Mouse (Mus musculus) MEL (cell line): Measurements from ENCODE around the gene Galnt17. TPM values are rescaled to one million over a fixed set of nuclear protein-coding genes. Genes with fewer than 3 reads are reported as not detected.

Experiments used
- DNase-seq: peaks from one replicate; pipeline ENCODE4 v3.0.0; 2011; ENCODE audit warnings: low read depth, low spot score
- H3K27ac ChIP-seq: 2 replicates; pipeline ENCODE4 v1.5.1; 2012; ENCODE audit warnings: low read depth, mild to moderate bottlenecking, control low read depth, low read length, moderate library complexity; ENCODE audit not compliant: control insufficient read depth
- H3K27me3 ChIP-seq, 2 experiments: fragments of 150-350 bp in 1 of 2; sonication (generic) in 1 of 2; 2 replicates each; pipeline ENCODE4 v1.6.1; 2012; ENCODE audit warnings: low read length in 2 of 2, mild to moderate bottlenecking in 2 of 2, improper control_type of control experiment in 1 of 2, moderate library complexity in 1 of 2; ENCODE audit not compliant: insufficient read depth in 2 of 2, control insufficient read depth in 1 of 2
- H3K36me3 ChIP-seq, 2 experiments: 2 replicates each; pipeline ENCODE4 v1.6.1; 2012 to 2014; ENCODE audit warnings: low read length in 2 of 2, improper control_type of control experiment in 1 of 2, inconsistent platforms in 1 of 2, mild to moderate bottlenecking in 1 of 2; ENCODE audit not compliant: insufficient read depth in 2 of 2, control insufficient read depth in 1 of 2
- H3K4me1 ChIP-seq, 2 experiments: fragments of 150-350 bp in 1 of 2; sonication (generic) in 1 of 2; 2 replicates each; pipeline ENCODE4 v1.6.1; 2012; ENCODE audit warnings: low read length in 2 of 2, improper control_type of control experiment in 1 of 2, mild to moderate bottlenecking in 1 of 2; ENCODE audit not compliant: insufficient read depth in 2 of 2, control insufficient read depth in 1 of 2
- H3K4me3 ChIP-seq, 2 experiments: fragments of 150-350 bp in 1 of 2; sonication (generic) in 1 of 2; 2 replicates each; pipeline ENCODE4 v1.5.1; 2012; ENCODE audit warnings: low read depth in 2 of 2, low read length in 2 of 2, mild to moderate bottlenecking in 2 of 2, moderate library complexity in 2 of 2, control low read depth in 1 of 2, improper control_type of control experiment in 1 of 2; ENCODE audit not compliant: control insufficient read depth in 1 of 2, insufficient read depth in 1 of 2
- H3K79me2 ChIP-seq: 2 replicates; pipeline ENCODE4 v1.6.1; 2012; ENCODE audit warnings: mild to moderate bottlenecking, low read length, moderate library complexity; ENCODE audit not compliant: control insufficient read depth, poor library complexity, insufficient read depth
- H3K9ac ChIP-seq: 2 replicates; pipeline ENCODE4 v1.6.1; 2012; ENCODE audit warnings: low read depth, mild to moderate bottlenecking, control low read depth, low read length, moderate library complexity; ENCODE audit not compliant: control insufficient read depth, poor library complexity, severe bottlenecking
- H3K9me3 ChIP-seq: fragments of 150-350 bp; sonication (generic); replicated peaks from 2 replicates; pipeline ENCODE4 v1.6.1; 2012; ENCODE audit warnings: mild to moderate bottlenecking, low read length, improper control_type of control experiment, moderate library complexity; ENCODE audit not compliant: insufficient read depth
- CHD1 ChIP-seq: IDR thresholded peaks from 2 replicates; pipeline ENCODE4 v1.6.1; 2012; ENCODE audit warnings: low read depth, mild to moderate bottlenecking, inconsistent platforms, low read length, improper control_type of control experiment
- CHD2 ChIP-seq: IDR thresholded peaks from 2 replicates; pipeline ENCODE4 v1.6.1; 2011; ENCODE audit warnings: low read length, improper control_type of control experiment
- CTCF ChIP-seq, 3 experiments: IDR thresholded peaks in 2 of 3; conservative IDR thresholded peaks in 1 of 3; 2 replicates each; pipeline ENCODE4 v1.5.1; 2011 to 2012; ENCODE audit warnings: low read length in 3 of 3, low read depth in 2 of 3, mild to moderate bottlenecking in 2 of 3, improper control_type of control experiment in 1 of 3, inconsistent platforms in 1 of 3, mixed read lengths in 1 of 3, moderate library complexity in 1 of 3; ENCODE audit not compliant: control insufficient read depth in 1 of 3, insufficient read depth in 1 of 3, poor library complexity in 1 of 3, severe bottlenecking in 1 of 3
- ELF1 ChIP-seq: IDR thresholded peaks from 2 replicates; pipeline ENCODE4 v1.6.1; 2014; ENCODE audit warnings: low read depth, mild to moderate bottlenecking, inconsistent platforms, low read length, improper control_type of control experiment, moderate library complexity
- EP300 ChIP-seq, 2 experiments: IDR thresholded peaks; 2 replicates each; pipeline ENCODE4 v1.6.1; 2011; ENCODE audit warnings: improper control_type of control experiment in 2 of 2, low read length in 2 of 2, low read depth in 1 of 2, mild to moderate bottlenecking in 1 of 2
- ETS1 ChIP-seq: IDR thresholded peaks from 2 replicates; pipeline ENCODE4 v1.6.1; 2012; ENCODE audit warnings: low read depth, mild to moderate bottlenecking, inconsistent platforms, low read length, improper control_type of control experiment, moderate library complexity
- GABPA ChIP-seq: IDR thresholded peaks from 2 replicates; pipeline ENCODE4 v1.6.1; 2012; ENCODE audit warnings: low read depth, mild to moderate bottlenecking, inconsistent platforms, low read length, improper control_type of control experiment, moderate library complexity
- GATA1 ChIP-seq: IDR thresholded peaks from 2 replicates; pipeline ENCODE4 v1.6.1; 2011; ENCODE audit warnings: low read depth, low read length, improper control_type of control experiment
- HCFC1 ChIP-seq: IDR thresholded peaks from 2 replicates; pipeline ENCODE4 v1.6.1; 2012; ENCODE audit warnings: low read depth, mild to moderate bottlenecking, inconsistent platforms, low read length, improper control_type of control experiment, moderate library complexity
- KAT2A ChIP-seq: conservative IDR thresholded peaks from 2 replicates; pipeline ENCODE4 v1.6.1; 2012; ENCODE audit warnings: low read depth, low read length, improper control_type of control experiment, inconsistent platforms
- MAFK ChIP-seq: IDR thresholded peaks from 2 replicates; pipeline ENCODE4 v1.6.1; 2011; ENCODE audit warnings: low read depth, mild to moderate bottlenecking, low read length, improper control_type of control experiment, borderline replicate concordance
- MAX ChIP-seq: IDR thresholded peaks from 2 replicates; pipeline ENCODE4 v1.6.1; 2011; ENCODE audit warnings: low read length, improper control_type of control experiment
- MAZ ChIP-seq: IDR thresholded peaks from 2 replicates; pipeline ENCODE4 v1.6.1; 2012; ENCODE audit warnings: low read depth, mild to moderate bottlenecking, inconsistent platforms, low read length, improper control_type of control experiment
- NELFE ChIP-seq: IDR thresholded peaks from 2 replicates; pipeline ENCODE4 v1.6.1; 2011; ENCODE audit warnings: low read depth, low read length, improper control_type of control experiment
- POLR2A ChIP-seq, 2 experiments: IDR thresholded peaks; 2 replicates each; pipeline ENCODE4 v1.6.1; 2011 to 2012; ENCODE audit warnings: low read length in 2 of 2, mild to moderate bottlenecking in 2 of 2, control low read depth in 1 of 2, improper control_type of control experiment in 1 of 2, low read depth in 1 of 2, moderate library complexity in 1 of 2; ENCODE audit not compliant: control insufficient read depth in 1 of 2, insufficient read depth in 1 of 2, poor library complexity in 1 of 2
- RAD21 ChIP-seq: IDR thresholded peaks from 2 replicates; pipeline ENCODE4 v1.6.1; 2011; ENCODE audit warnings: mild to moderate bottlenecking, low read depth, low read length, improper control_type of control experiment
- RCOR1 ChIP-seq: IDR thresholded peaks from 2 replicates; pipeline ENCODE4 v1.6.1; 2012; ENCODE audit warnings: low read depth, mild to moderate bottlenecking, inconsistent platforms, low read length, improper control_type of control experiment
- SIN3A ChIP-seq: IDR thresholded peaks from 2 replicates; pipeline ENCODE4 v1.6.1; 2012; ENCODE audit warnings: low read length, improper control_type of control experiment, inconsistent platforms
- SMC3 ChIP-seq: IDR thresholded peaks from 2 replicates; pipeline ENCODE4 v1.6.1; 2011; ENCODE audit warnings: low read depth, low read length, improper control_type of control experiment
- TAL1 ChIP-seq: IDR thresholded peaks from 2 replicates; pipeline ENCODE4 v1.6.1; 2012; ENCODE audit warnings: mild to moderate bottlenecking, inconsistent platforms, low read length, moderate library complexity, mixed read lengths
- TBP ChIP-seq: IDR thresholded peaks from 2 replicates; pipeline ENCODE4 v1.8.0; 2011; ENCODE audit warnings: low read depth, low read length, improper control_type of control experiment
- UBTF ChIP-seq: IDR thresholded peaks from 2 replicates; pipeline ENCODE4 v1.6.1; 2012; ENCODE audit warnings: low read depth, mild to moderate bottlenecking, inconsistent platforms, low read length, improper control_type of control experiment, moderate library complexity, borderline replicate concordance; ENCODE audit not compliant: insufficient read depth
- USF1 ChIP-seq: IDR thresholded peaks from 2 replicates; pipeline ENCODE4 v1.6.1; 2014; ENCODE audit warnings: low read depth, mild to moderate bottlenecking, inconsistent platforms, low read length, improper control_type of control experiment, moderate library complexity
- USF2 ChIP-seq, 2 experiments: IDR thresholded peaks; 2 replicates each; pipeline ENCODE4 v1.6.1; 2011 to 2012; ENCODE audit warnings: improper control_type of control experiment in 2 of 2, low read length in 2 of 2, borderline replicate concordance in 1 of 2, inconsistent platforms in 1 of 2, low read depth in 1 of 2, mild to moderate bottlenecking in 1 of 2; ENCODE audit not compliant: insufficient read depth in 1 of 2
- ZC3H11A ChIP-seq: IDR thresholded peaks from 2 replicates; pipeline ENCODE4 v1.6.1; 2012; ENCODE audit warnings: low read depth, mild to moderate bottlenecking, inconsistent platforms, low read length, improper control_type of control experiment
- ZKSCAN1 ChIP-seq: IDR thresholded peaks from 2 replicates; pipeline ENCODE4 v1.6.1; 2012; ENCODE audit warnings: low read depth, mild to moderate bottlenecking, inconsistent platforms, low read length, improper control_type of control experiment, moderate library complexity
- ZMIZ1 ChIP-seq: IDR thresholded peaks from 2 replicates; pipeline ENCODE4 v1.6.1; 2012; ENCODE audit warnings: low read depth, mild to moderate bottlenecking, inconsistent platforms, low read length, improper control_type of control experiment, moderate library complexity
- ZNF384 ChIP-seq: IDR thresholded peaks from 2 replicates; pipeline ENCODE4 v1.6.1; 2012; ENCODE audit warnings: low read depth, mild to moderate bottlenecking, inconsistent platforms, low read length, improper control_type of control experiment
- polyA plus RNA-seq, 2 experiments: library from polyadenylated mRNA; stranded (reverse) in 1 of 2; unstranded in 1 of 2; fragments of >175 nt in 1 of 2; fragments of >200 nt in 1 of 2; gene quantifications; 2 replicates each; pipeline versions ENCODE4 v1.2.1 to v1.2.4; 2012; ENCODE audit warnings: low replicate concordance in 2 of 2, low read depth in 1 of 2; ENCODE audit not compliant: insufficient read length in 2 of 2, insufficient read depth in 1 of 2, missing spikeins in 1 of 2
- total RNA-seq: library from RNA; depleted of rRNA; stranded (reverse); fragments of 300-350 nt; gene quantifications from 2 replicates; pipeline ENCODE4 v1.2.3, GENCODE M21; 2012

The Galnt17 gene
- total and polyA plus RNA-seq, 3 experiments = not detected

- H3K27ac ChIP-seq = no peak overlapping the region
- no peaks in the 10 kb centered on the region for H3K4me1 ChIP-seq
- H3K9me3 ChIP-seq = no peaks in the 10 kb centered on the region
- H3K9ac ChIP-seq = no peak overlapping the region
- H3K27me3 ChIP-seq = no peaks in the 10 kb centered on the region
- no peaks in the 10 kb centered on the region for H3K36me3 ChIP-seq
- no peaks in the 10 kb centered on the region for H3K79me2 ChIP-seq
- no peak for DNase-seq
- no peak overlapping the region for H3K4me3 ChIP-seq
- TF ChIP-seq USF2 (IDR thresholded peaks at IDR 0.05; ENCODE audit: borderline replicate concordance in 1 of 2, insufficient read depth in 1 of 2, low read depth in 1 of 2, low read length in 2 of 2) (no peak), MAZ (no peak), ELF1 (no peak), SIN3A (no peak), GABPA (no peak), MAX (no peak), MAFK (no peak), RCOR1 (no peak), ZC3H11A (no peak), ZKSCAN1 (no peak), ETS1 (no peak), POLR2A (IDR thresholded peaks at IDR 0.05; ENCODE audit: control insufficient read depth in 1 of 2, insufficient read depth in 1 of 2, low read depth in 1 of 2, low read length in 2 of 2, poor library complexity in 1 of 2) (no peak), EP300 (IDR thresholded peaks at IDR 0.05; ENCODE audit: low read depth in 1 of 2, low read length in 2 of 2) (no peak), USF1 (no peak), NELFE (no peak), KAT2A (no peak), RAD21 (no peak)
Observed at GRCm38 (mm10) chr5:131040441-131040840, 267.9 kb downstream of the Galnt17 start.

- no peak for TF ChIP-seq TAL1
- TF ChIP-seq USF2 (IDR thresholded peaks at IDR 0.05; ENCODE audit: borderline replicate concordance in 1 of 2, insufficient read depth in 1 of 2, low read depth in 1 of 2, low read length in 2 of 2) = no peak
- no peak for TF ChIP-seq ZC3H11A
- TF ChIP-seq ZNF384 = no peak
- no peak for TF ChIP-seq ZMIZ1
- TF ChIP-seq CHD2 = no peak
- no peak for TF ChIP-seq NELFE
- no peak for TF ChIP-seq HCFC1
- TF ChIP-seq CTCF (IDR thresholded peaks at IDR 0.05 in 2 of 3, conservative IDR thresholded peaks at IDR 0.05 in 1 of 3; ENCODE audit: control insufficient read depth in 1 of 3, insufficient read depth in 1 of 3, low read depth in 2 of 3, low read length in 3 of 3, poor library complexity in 1 of 3, severe bottlenecking in 1 of 3) = no peak
- no peak for TF ChIP-seq CHD1
- no peak for TF ChIP-seq ETS1
- TF ChIP-seq SMC3 = no peak
- TF ChIP-seq MAX = no peak
- TF ChIP-seq UBTF = no peak
- TF ChIP-seq TBP = no peak
- TF ChIP-seq MAFK = no peak
- TF ChIP-seq GATA1 = no peak
- no peak for DNase-seq
- no peaks in the 10 kb centered on the region for H3K36me3 ChIP-seq
- no peaks in the 10 kb centered on the region for H3K9me3 ChIP-seq
- H3K4me3 ChIP-seq = no peak overlapping the region
- H3K27me3 ChIP-seq = no peaks in the 10 kb centered on the region
- no peaks in the 10 kb centered on the region for H3K4me1 ChIP-seq
- no peak overlapping the region for H3K27ac ChIP-seq
- H3K79me2 ChIP-seq = no peaks in the 10 kb centered on the region
- no peak overlapping the region for H3K9ac ChIP-seq
Observed at GRCm38 (mm10) chr5:131039611-131040313, 268.5 kb downstream of the Galnt17 start.
